Mouse (Mus musculus) lung, postnatal 0 days (tissue): ENCODE results near the gene Zfp746.

Experiments used
- CTCF ChIP-seq: IDR thresholded peaks from 2 replicates; pipeline ENCODE4 v1.5.1; 2016; ENCODE audit warnings: antibody characterized with exemption, mild to moderate bottlenecking
- EP300 ChIP-seq: IDR thresholded peaks from 2 replicates; pipeline ENCODE4 v1.6.1; 2016; ENCODE audit warnings: antibody characterized with exemption, mild to moderate bottlenecking, control low read depth

GRCm38 (mm10) chr6:48047114-48047449 lies 39.3 kb downstream of the Zfp746 start:
- TF ChIP-seq CTCF (peak; percentile 27; the same call in 1 of the 2 replicates), EP300 (no peak)
